Mouse (Mus musculus) embryonic facial prominence, embryonic 15.5 days (tissue): Measurements from ENCODE around the gene Clec11a. TPM values are rescaled to one million over a fixed set of nuclear protein-coding genes. Genes with fewer than 3 reads are reported as not detected.

Experiments used
- ATAC-seq: fragments of 200-750 bp; cut with Nextera tagmentation; 2 replicates; pipeline ENCODE4 v1.8.0; 2017; ENCODE audit warnings: low read depth, moderate TSS enrichment; ENCODE audit not compliant: insufficient number of reproducible peaks, low FRiP score, low TSS enrichment
- H3K27ac ChIP-seq: fragments of 300-500 bp; sonication (generic); replicated peaks from 2 replicates; pipeline ENCODE4 v1.5.1; 2015; ENCODE audit warnings: mild to moderate bottlenecking, inconsistent platforms
- H3K27me3 ChIP-seq: fragments of 300-500 bp; sonication (generic); 2 replicates; pipeline ENCODE4 v1.6.1; 2015; ENCODE audit warnings: inconsistent platforms
- H3K36me3 ChIP-seq: fragments of 300-500 bp; sonication (generic); 2 replicates; pipeline ENCODE4 v1.6.1; 2015; ENCODE audit warnings: mild to moderate bottlenecking, inconsistent platforms
- H3K4me1 ChIP-seq: fragments of 300-500 bp; sonication (generic); 2 replicates; pipeline ENCODE4 v1.6.1; 2015; ENCODE audit warnings: inconsistent platforms
- H3K4me2 ChIP-seq: fragments of 300-500 bp; sonication (generic); replicated peaks from 2 replicates; pipeline ENCODE4 v1.6.1; 2015; ENCODE audit warnings: mild to moderate bottlenecking, inconsistent platforms
- H3K4me3 ChIP-seq: fragments of 300-500 bp; sonication (generic); replicated peaks from 2 replicates; pipeline ENCODE4 v1.5.1; 2015; ENCODE audit warnings: mild to moderate bottlenecking, inconsistent platforms
- H3K9ac ChIP-seq: fragments of 300-500 bp; sonication (generic); 2 replicates; pipeline ENCODE4 v1.6.1; 2015; ENCODE audit warnings: inconsistent platforms
- H3K9me3 ChIP-seq: fragments of 300-500 bp; sonication (generic); replicated peaks from 2 replicates; pipeline ENCODE4 v1.6.1; 2016; ENCODE audit warnings: inconsistent platforms
- WGBS: fragments of 180-500 bp; shearing (Covaris S2); methylation state at CpG from one replicate; pipeline ENCODE4 v1.1.7; 2015; 5-methylcytosine and 5-hydroxymethylcytosine counted together
- polyA plus RNA-seq: library from polyadenylated mRNA; unstranded; fragments of >200 nt; fragmentation: Nextera tagmentation; extraction: Ambion mirVana; gene quantifications from 2 replicates; pipeline ENCODE4 v1.2.1, GENCODE M21; 2015

Clec11a gene
- polyA plus RNA-seq, 1 experiment from 2014 or later = 28.1 TPM

DNA sequence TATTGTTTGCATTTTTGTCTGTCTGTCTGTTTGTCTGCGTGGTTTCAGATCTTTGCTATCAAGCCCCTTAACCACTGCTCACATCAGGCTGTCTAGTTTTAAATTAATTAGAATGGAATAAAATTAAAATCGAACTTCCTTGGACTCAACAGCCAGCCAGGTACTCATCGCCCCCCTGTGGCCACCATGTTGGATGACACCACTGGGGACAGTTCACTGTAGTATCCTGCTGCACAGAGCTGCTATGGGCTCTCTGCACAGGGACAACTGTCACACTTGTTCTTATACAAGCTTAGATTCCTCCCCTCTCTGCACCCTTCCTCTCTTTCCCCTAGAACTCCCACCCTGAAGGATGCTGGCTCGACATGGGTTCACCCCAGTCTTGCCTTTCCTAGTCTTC is 11.2 kb upstream of the Clec11a start:
- H3K9ac ChIP-seq = no peak overlapping the region
- WGBS = 41% methylated on average over 4 of the region's 4 CpGs
- H3K9me3 ChIP-seq = no peaks in the 10 kb centered on the region
- H3K27me3 ChIP-seq = no peaks in the 10 kb centered on the region
- no peaks in the 10 kb centered on the region for H3K4me1 ChIP-seq
- no peak overlapping the region for H3K4me2 ChIP-seq
- H3K4me3 ChIP-seq = no peak overlapping the region
- ATAC-seq = no peak
- peaks cover 25% of the 10 kb centered on the region; the same call in 1 of the 2 replicates for H3K36me3 ChIP-seq
- H3K27ac ChIP-seq = no peak overlapping the region

DNA sequence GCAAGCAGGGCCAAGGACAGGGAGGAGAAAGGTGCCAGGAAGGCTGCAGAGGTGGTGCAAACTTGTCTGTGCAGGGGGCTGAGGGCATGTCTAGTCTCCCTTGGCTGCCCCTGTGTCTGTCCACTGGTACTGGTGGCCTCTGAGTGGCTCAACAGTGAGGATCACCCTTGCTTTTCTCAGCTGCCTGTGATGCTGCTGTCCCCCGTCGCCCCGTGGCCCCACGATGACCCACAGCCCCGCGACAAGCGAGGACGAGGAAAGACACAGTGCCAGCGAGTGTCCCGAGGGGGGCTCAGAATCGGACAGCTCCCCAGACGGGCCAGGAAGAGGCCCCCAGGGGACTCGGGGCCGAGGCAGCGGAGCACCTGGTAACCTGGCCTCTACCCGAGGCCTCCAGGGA is 5.8 kb upstream of the Clec11a start:
- Histone ChIP-seq H3K9me3 (no peaks in the 10 kb centered on the region), H3K4me2 (no peak overlapping the region), H3K27ac (no peak overlapping the region), H3K36me3 (no peaks in the 10 kb centered on the region), H3K4me1 (peaks cover 34% of the 10 kb centered on the region), H3K27me3 (0 out of 2 replicates have a peak, but pooled peaks cover 5% of the 10 kb centered on the region), H3K9ac (no peak overlapping the region), H3K4me3 (no peak overlapping the region)
- WGBS = 61% methylated on average over 16 of the region's 16 CpGs
- ATAC-seq = no peak

DNA sequence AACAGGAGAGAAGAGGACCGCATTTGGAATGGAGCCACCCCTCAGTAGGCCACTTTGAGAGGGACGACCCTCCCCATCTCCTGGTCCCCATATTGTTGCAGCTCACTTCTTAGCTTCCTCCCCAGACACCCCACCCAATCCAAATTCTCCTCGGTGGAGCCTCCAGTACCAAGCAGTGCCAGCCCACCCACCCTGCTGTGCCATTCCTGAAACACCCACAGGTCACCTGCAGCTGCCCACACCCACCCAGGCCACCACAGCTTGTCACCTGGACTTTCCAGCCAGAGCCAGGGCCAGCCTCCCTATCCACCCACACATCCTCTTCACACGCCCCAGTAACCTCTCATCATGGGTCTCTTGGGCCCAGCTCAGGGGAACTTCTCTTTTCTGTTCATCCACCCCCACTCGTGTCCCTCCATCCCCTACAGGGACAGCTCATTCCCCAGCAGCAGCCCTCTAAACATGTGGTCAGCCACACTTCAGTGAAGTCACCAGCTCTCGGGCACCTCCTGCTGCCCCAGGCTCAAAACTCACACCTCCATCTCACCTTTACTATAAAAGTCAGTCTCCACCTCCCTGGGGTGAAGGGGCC is 5.1 kb upstream of the Clec11a start:
- H3K4me3 ChIP-seq = peak overlapping the region; percentile 53
- no peak for ATAC-seq
- no peak overlapping the region for H3K27ac ChIP-seq
- H3K36me3 ChIP-seq = no peaks in the 10 kb centered on the region
- H3K9me3 ChIP-seq = no peaks in the 10 kb centered on the region
- H3K4me1 ChIP-seq = peaks cover 39% of the 10 kb centered on the region
- WGBS = 14% methylated on average over 6 of the region's 6 CpGs
- no peak overlapping the region for H3K9ac ChIP-seq
- 0 out of 2 replicates have a peak, but pooled peaks cover 5% of the 10 kb centered on the region for H3K27me3 ChIP-seq
- H3K4me2 ChIP-seq = peak overlapping the region; percentile 99

DNA sequence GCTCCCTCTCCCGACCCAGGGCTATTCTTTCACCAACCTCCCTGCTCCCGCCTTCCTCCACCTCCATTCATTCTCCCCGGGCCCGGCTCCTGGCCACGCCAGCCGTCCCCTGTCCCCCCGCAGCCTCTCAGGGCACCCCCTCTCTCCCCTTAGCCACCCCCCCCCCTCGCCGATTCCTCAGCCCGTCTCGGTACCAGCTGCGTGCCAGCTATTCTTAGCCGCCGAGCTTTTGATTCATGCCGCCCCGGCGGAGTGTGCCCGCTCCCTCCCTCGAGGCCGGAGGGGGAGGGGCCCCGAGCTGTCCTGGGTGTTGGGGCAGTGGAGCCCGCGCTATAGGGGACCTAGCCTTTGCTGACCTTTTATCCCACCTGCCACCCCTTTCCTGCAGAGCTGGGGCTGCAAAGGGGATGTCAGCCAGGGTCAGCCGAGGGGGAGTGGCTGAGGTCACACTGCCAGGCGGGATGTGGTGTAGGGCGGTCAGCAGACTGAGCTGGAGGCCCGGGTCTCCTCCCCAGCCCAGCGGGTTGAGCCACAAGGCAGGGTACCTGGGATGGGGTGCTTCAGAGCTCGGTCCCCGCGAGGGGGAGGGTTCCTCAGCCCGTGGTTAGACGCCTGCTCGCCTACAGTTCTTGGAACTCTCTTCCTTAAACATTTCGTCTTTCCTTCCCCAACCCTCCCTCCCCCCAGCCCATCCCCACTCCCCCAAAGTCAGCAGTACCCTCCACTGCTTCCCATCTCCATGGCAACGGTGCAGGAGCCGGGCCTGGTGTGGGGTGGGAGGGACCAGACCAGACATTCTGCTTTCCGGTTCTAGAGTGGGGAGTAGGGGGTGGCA is 4.4 kb upstream of the Clec11a start:
- Histone ChIP-seq H3K4me3 (peak overlapping the region; percentile 53), H3K27ac (no peak overlapping the region), H3K4me2 (peak overlapping the region; percentile 99), H3K4me1 (peaks cover 46% of the 10 kb centered on the region), H3K36me3 (no peaks in the 10 kb centered on the region), H3K9ac (peak overlapping the region; percentile 45), H3K27me3 (0 out of 2 replicates have a peak, but pooled peaks cover 5% of the 10 kb centered on the region), H3K9me3 (no peaks in the 10 kb centered on the region)
- ATAC-seq = no peak
- WGBS = under 1% methylated on average over 35 of the region's 38 CpGs

DNA sequence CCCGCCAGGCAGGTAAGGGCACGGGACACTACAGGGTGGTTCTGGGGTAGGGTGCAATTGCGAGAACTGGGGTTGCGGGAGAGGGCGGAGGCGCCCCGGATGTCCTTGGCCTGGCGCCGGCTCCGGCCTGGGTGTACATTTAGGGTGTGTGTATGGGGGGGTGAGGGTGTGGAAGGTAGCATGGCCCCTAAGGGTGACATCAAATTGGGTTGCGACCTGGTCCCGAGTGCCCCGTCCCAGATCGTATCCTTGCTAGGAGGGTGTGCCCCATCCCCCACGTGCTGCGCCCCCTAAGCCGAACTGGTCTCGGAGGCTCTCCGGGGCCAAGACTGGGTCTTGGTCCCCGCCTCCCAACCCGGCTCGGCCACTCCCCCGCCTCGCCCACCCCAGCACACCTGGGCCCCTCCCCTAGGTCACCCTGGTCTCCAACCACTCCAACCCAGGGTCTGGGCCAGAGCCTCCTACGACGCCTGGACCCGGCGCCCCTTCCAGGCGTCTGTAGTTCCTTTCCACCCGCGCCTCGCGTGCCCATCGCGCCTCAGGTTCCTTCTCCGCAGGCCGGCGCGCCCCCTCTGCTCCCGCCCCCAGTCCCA is 3.7 kb upstream of the Clec11a start:
- Histone ChIP-seq H3K9ac (peak overlapping the region; percentile 45), H3K36me3 (no peaks in the 10 kb centered on the region), H3K27me3 (0 out of 2 replicates have a peak, but pooled peaks cover 5% of the 10 kb centered on the region), H3K9me3 (no peaks in the 10 kb centered on the region), H3K4me3 (peak overlapping the region; percentile 53), H3K4me2 (peak overlapping the region; percentile 99), H3K27ac (no peak overlapping the region), H3K4me1 (peaks cover 53% of the 10 kb centered on the region)
- 0 out of 2 replicates have a peak, but pooled peaks have one; percentile 4 for ATAC-seq
- WGBS = under 1% methylated on average over 38 of the region's 40 CpGs

DNA sequence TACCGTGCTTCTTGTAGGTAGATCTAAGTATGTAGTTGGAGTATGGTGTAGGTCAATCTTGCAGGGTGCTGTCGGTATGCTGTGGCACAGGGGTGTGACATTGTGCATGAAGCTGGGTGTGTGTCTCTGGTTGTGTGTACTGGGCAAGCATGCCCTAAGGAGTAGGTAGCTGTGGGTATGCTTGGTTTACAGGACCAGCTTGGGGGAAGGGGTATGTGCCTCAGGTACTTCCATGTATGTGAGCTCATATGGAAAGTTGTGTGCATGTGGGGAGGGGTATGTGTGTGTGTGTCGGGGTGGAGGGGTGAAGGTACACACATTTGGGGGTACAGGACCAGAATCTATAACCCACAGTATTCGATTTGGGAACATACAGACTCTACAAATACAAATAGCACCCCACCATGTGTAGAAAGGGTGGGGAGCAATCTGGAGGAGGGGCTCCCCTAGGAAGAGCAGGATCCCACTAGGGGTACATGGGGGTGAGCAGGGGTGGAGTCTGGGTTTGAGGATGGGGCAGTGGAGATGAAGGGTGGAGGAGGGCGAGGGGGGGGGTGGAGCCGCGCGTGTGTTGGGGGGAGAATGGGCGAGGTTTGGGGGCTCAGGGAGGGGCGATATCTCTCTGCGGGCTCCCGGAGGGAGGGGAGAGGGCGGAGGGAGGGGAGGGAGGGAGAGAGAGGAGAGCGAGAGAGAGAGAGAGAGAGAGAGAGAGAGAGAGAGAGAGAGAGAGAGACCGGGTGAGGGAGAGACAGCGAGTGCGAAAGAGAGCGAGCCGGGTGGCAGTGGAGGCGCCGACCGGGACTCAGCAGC is 3.0 kb upstream of the Clec11a start, which contains the start of gene Shank1:
Shank1 (plus strand) TSS at position 779 of the 810 bp plus-strand sequence.
- WGBS = 13% methylated on average over 20 of the region's 22 CpGs
- Histone ChIP-seq H3K4me3 (peak within 1 kb of the TSS; percentile 53), H3K27ac (peak within 1 kb of the TSS; percentile 44; the same call in 1 of the 2 replicates), H3K9ac (peak within 1 kb of the TSS; percentile 45), H3K4me2 (peak within 1 kb of the TSS; percentile 99), H3K27me3 (0 out of 2 replicates have a peak, but pooled peaks cover 5% of the 10 kb centered on the region), H3K36me3 (no peaks in the 10 kb centered on the region), H3K4me1 (peaks cover 54% of the 10 kb centered on the region), H3K9me3 (no peaks in the 10 kb centered on the region)
- ATAC-seq = no peak

DNA sequence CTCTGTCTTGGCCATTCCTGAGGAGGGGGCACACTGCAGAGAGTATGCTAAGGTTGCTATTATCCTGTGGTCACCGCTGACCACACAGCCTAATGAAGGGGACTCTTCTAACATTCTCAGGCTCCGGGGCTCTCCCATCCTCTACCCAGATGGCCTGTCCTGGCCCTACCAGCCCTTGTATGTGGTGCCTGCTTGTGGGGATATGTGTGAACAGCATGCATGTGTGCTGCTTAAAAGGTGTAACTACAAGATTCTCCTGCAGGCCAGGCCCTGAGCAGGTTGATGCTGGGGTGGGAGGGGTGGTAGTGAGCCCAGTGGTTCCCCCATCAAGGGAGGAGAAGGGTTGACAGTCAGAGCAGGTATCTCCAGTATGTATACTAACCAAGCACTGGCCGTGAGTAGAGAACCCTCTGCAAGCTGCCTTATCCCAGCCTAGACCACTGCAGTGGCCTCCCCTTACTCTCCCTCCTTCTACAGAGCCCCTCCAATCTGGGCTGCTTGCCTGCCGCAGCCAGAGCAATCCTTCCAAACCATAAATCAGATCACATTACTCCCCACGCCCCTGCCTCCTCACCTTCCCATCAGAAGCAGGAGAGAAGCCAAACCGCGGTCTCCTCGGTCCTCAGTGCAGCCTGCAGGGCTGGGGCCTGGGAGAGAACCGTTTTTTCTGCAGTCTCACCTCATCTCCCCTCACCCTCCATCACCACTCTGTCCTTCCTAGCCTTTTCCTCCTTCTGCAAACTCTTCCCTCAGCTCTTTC is 739 bp upstream of the Clec11a start:
- 0 out of 2 replicates have a peak, but pooled peaks cover 5% of the 10 kb centered on the region for H3K27me3 ChIP-seq
- no peak overlapping the region for H3K4me3 ChIP-seq
- no peaks in the 10 kb centered on the region for H3K36me3 ChIP-seq
- 23% methylated on average over 9 of the region's 9 CpGs for WGBS
- no peak overlapping the region for H3K9ac ChIP-seq
- no peak for ATAC-seq
- peak overlapping the region; percentile 78; the same call in 1 of the 2 replicates for H3K4me2 ChIP-seq
- no peaks in the 10 kb centered on the region for H3K9me3 ChIP-seq
- peak overlapping the region; percentile 88 for H3K27ac ChIP-seq
- H3K4me1 ChIP-seq = peaks cover 61% of the 10 kb centered on the region

DNA sequence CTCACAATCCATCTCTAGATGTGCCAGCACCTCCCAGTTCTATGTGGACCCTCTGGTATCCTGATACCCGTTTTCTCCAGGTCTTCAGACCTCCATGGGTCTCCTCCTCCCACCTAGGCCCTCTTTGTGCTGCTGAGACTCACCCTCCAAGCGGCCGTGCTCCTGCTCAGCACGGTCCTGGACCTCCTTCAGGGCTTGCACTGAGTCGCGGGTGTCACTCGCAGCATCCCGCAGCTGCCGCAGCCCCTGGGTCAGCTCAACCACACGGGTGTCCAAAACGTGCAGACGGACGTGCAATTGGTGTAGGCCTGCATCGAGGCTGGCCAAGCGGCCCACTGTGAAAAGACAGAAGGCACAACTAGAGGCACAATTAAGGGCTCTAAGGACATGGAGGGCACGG is 1.0 kb downstream of the Clec11a start:
- peaks cover 46% of the 10 kb centered on the region for H3K4me1 ChIP-seq
- peak overlapping the region; percentile 88 for H3K27ac ChIP-seq
- H3K4me3 ChIP-seq = peak overlapping the region; percentile 78
- no peak overlapping the region for H3K9ac ChIP-seq
- 0 out of 2 replicates have a peak, but pooled peaks have one; percentile 0 for ATAC-seq
- no peaks in the 10 kb centered on the region for H3K9me3 ChIP-seq
- 9% methylated on average over 16 of the region's 16 CpGs for WGBS
- H3K36me3 ChIP-seq = no peaks in the 10 kb centered on the region
- peaks cover 5% of the 10 kb centered on the region; the same call in 1 of the 2 replicates for H3K27me3 ChIP-seq
- peak overlapping the region; percentile 78 for H3K4me2 ChIP-seq

DNA sequence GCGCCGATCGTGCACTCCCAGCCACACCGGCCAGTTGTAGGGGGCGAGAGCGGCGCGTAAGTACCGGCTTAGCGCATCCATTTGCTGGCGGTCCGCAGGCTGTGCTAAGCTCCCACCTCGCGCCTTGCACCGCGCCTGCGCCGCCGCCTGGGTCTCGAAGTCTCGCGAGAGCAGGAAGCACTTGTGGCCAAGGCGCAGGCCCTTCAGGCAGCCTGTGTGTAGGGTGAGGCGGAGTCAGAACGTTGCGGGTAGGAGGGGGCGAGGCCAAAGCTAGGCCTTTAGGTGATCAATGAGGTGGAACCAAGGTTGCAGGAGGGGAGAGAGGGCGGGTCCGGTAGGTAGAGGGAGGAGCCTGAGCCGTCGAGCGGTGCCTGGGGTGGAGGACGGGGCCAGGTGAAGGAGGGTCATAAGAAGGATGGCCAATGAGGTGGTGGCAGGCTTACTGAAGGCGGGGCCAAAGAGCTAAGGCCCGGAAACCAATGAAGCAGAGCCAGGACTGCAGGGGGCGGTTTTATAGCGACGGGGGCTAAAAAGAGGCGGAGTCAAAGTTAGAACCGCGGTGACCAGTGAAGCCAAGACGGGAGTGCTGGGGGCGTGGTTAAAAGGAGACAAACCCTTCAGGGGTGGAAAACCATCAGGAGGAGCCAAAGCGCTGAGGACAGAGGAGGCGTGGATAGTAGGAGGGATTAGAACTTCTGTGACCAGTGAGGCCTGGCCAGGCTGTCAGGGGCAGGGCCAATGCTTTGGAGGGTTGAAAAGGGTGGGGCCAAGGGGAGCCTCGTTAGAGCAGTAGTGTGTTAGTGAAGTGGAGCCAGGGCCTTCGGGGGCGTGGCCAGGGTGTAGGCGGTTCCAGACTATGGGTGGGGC is 1.7 kb downstream of the Clec11a start:
- under 1% methylated on average over 49 of the region's 49 CpGs for WGBS

More for the DNA sequence above, 1.7 kb downstream of the Clec11a start:
- peaks cover 40% of the 10 kb centered on the region for H3K4me1 ChIP-seq
- peak overlapping the region; percentile 78 for H3K4me3 ChIP-seq
- peak overlapping the region; percentile 92 for H3K9ac ChIP-seq
- peak overlapping the region; percentile 93 for H3K27ac ChIP-seq
- H3K36me3 ChIP-seq = no peaks in the 10 kb centered on the region
- peak overlapping the region; percentile 78 for H3K4me2 ChIP-seq
- ATAC-seq = peak; percentile 93
- H3K9me3 ChIP-seq = no peaks in the 10 kb centered on the region
- peaks cover 5% of the 10 kb centered on the region; the same call in 1 of the 2 replicates for H3K27me3 ChIP-seq
